Mouse (Mus musculus) stomach, adult 2 months (tissue): ENCODE measurements around the gene Prim1. TPM values are rescaled to one million over a fixed set of nuclear protein-coding genes. Genes with fewer than 3 reads are reported as not detected.

ENCODE experiments used
- polyA plus RNA-seq: library from polyadenylated mRNA; depleted of rRNA; stranded (reverse); fragments of >200 nt; gene quantifications from 2 replicates; pipeline ENCODE4 v1.2.3, GENCODE M21; 2012; rRNA removed

Gene Prim1
- 0.45 and 1.00 TPM in 2 replicates for polyA plus RNA-seq

DNA sequence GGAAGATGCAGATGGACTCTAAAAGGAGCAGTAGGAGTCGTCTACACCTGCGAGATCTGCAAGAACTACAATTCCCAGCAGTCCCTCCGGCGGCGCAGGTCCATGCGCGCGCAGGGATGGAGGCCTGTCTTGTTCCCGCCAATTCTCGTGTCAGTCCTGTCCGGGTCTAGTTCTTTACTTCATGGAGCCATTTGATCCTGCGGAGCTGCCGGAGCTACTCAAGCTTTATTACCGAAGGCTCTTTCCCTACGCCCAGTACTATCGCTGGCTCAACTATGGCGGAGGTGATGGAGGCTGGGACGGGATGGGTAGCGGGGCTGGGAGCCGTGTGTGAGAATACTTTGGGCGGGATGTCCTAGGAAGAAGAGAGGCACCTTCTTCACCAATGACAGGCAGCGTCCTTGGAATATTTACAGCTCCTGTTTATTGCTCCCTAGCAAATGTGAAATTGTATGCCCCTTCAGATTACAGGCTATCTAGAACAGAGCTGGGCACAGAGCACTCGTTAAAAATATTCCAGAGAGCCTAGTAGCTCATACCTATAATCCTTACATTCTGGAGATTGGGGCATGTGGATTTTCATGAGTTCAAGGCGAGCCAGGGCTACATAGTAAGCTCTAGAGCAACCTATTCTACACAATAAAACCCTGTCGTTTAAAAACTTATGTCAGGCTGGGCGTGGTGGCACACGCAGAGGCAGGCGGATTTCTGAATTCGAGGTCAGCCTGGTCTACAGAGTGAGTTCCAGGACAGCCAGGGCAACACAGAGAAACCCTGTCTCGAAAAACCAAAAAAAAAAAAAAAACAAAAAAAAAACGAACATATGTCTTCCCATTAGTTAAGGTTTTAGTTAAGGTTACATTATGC lies at the start of gene Prim1:
Gene Prim1 (plus strand): TSS at position 101 of the 867 bp plus-strand sequence.

DNA sequence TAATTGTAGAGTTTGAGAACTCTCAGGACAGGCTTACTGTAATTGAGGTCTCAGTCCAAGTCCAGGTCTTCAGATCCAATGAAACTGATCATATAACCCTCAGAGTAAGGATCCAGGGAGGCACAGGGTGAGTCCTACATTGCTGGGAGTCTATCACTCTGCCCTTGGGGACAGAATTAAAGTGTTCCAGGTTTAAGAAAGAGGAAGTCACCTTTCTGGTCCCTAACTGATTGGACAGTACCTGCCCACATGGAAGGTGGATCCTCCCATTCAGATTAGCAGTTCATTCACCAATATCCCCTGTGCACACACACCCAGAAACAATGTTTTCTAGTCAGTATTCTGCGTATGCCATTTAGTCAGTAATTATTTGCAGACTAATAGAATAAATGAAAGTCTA lies 7.5 kb upstream of the Prim1 start, which contains the start of gene Hsd17b6:
Gene Hsd17b6 (minus strand): TSS at position 166 of the 400 bp plus-strand sequence.

DNA sequence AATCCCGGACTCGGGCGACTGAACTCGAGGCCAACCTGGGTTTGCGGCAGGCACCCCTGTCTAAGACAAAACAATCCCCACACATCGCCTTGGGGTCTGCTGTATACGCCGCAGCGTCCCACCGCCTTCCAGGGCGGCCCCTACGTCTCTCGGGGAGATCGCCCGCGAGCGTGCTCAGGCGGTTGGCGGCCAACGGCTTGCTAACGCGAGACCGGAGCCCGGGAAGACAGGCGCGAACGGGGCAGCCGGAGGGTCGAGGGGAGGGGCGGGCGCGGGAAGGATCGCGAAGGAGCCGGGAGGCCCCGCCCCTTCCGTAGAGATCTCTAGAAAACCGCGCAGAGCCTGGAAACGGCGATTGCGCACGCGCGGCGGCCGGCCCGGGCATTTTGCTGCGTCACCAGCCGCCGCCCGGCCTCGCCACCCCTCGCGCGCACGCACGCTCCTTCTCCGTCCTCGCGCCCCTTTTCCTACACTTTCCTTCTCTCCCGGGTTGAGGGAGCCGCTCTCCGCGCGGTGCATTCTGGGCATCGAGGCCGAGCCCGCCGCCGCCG lies 43.7 kb downstream of the Prim1 start, which contains the start of gene Ptges3:
Gene Ptges3 (plus strand): TSS at position 354 of the 551 bp plus-strand sequence.

Other genes with a start within 250 kb of the Prim1 start
- gene Rdh9, start 238.8 kb upstream of the Prim1 start, polyA plus RNA-seq, result not detected in 2 replicates
- gene Rdh16, start 214.0 kb upstream of the Prim1 start, polyA plus RNA-seq, result 0.19 and 0.31 TPM in 2 replicates
- not detected in 2 replicates for gene Rdh19, start 165.2 kb upstream of the Prim1 start, polyA plus RNA-seq
- 0.11 TPM in 1 of 2 replicates, not detected in the other for gene Rdh16f2, start 148.7 kb upstream of the Prim1 start, polyA plus RNA-seq
- gene Rdh7, start 126.4 kb upstream of the Prim1 start, polyA plus RNA-seq, result 3.9 and 6.2 TPM in 2 replicates
- gene Sdr9c7, start 116.7 kb upstream of the Prim1 start, polyA plus RNA-seq, result 8.0 and 9.6 TPM in 2 replicates
- 3.1 and 3.5 TPM in 2 replicates for gene Hsd17b6, start 7.6 kb upstream of the Prim1 start, polyA plus RNA-seq
- gene Naca, start 20.4 kb downstream of the Prim1 start, polyA plus RNA-seq, result 93.0 and 122 TPM in 2 replicates
- gene Ptges3, start 43.8 kb downstream of the Prim1 start, polyA plus RNA-seq, result 19.7 and 55.6 TPM in 2 replicates
- gene Atp5b, start 68.1 kb downstream of the Prim1 start, polyA plus RNA-seq, result 2,777 and 4,847 TPM in 2 replicates
- gene Baz2a, start 76.4 kb downstream of the Prim1 start, polyA plus RNA-seq, result 9.9 and 13.8 TPM in 2 replicates
- gene Rbms2, start 165.1 kb downstream of the Prim1 start, polyA plus RNA-seq, result 38.4 and 39.6 TPM in 2 replicates
- 3.0 and 3.8 TPM in 2 replicates for gene Gls2, start 179.3 kb downstream of the Prim1 start, polyA plus RNA-seq
- gene Spryd4, start 196.6 kb downstream of the Prim1 start, polyA plus RNA-seq, result 5.6 and 6.4 TPM in 2 replicates
- not detected in 2 replicates for gene Mip, start 210.7 kb downstream of the Prim1 start, polyA plus RNA-seq
- gene Timeless, start 216.9 kb downstream of the Prim1 start, polyA plus RNA-seq, result 0.65 and 1.6 TPM in 2 replicates
- 0.10 TPM in 1 of 2 replicates, not detected in the other for gene Apon, start 238.9 kb downstream of the Prim1 start, polyA plus RNA-seq